Mouse (Mus musculus): ENCODE measurements around the gene Pid1. TPM values are rescaled to one million over a fixed set of nuclear protein-coding genes. Genes with fewer than 3 reads are reported as not detected.

The Pid1 gene
- polyA plus RNA-seq, 1 experiment, result 2.8 TPM

- no peaks in the 10 kb centered on the region for H3K4me1 ChIP-seq (ENCODE audit: control insufficient read depth, insufficient read depth, insufficient read length, low read length)
- H3K27me3 ChIP-seq (ENCODE audit: control insufficient read depth, insufficient read depth, low read length), result no peaks in the 10 kb centered on the region
- no peak overlapping the region for H3K4me3 ChIP-seq (ENCODE audit: low read depth, low read length)
- no peaks in the 10 kb centered on the region for H3K36me3 ChIP-seq (ENCODE audit: control insufficient read depth, insufficient read depth, low read length)
- no peak for TF ChIP-seq POLR2A (IDR thresholded peaks at IDR 0.05; ENCODE audit: low read depth, low read length)
- TF ChIP-seq CTCF (IDR thresholded peaks at IDR 0.05; ENCODE audit: extremely low read depth, insufficient read length, insufficient replicate concordance, low read depth, low read length), result no peak
- no peak overlapping the region for H3K27ac ChIP-seq (ENCODE audit: insufficient read depth, low read depth, low read length)
Observed at GRCm38 (mm10) chr1:84192167-84192566, 171.8 kb downstream of the Pid1 start.

- WGBS, result 76% methylated on average over 5 of the region's 5 CpGs
- TF ChIP-seq CTCF (IDR thresholded peaks at IDR 0.05; ENCODE audit: extremely low read depth, insufficient read length, insufficient replicate concordance, low read depth, low read length), result no peak
- TF ChIP-seq POLR2A (IDR thresholded peaks at IDR 0.05; ENCODE audit: low read depth, low read length), result no peak
Observed at GRCm38 (mm10) chr1:84189446-84189845, 174.5 kb downstream of the Pid1 start.

GRCm38 (mm10) chr1:84186756-84187437 lies 177.1 kb downstream of the Pid1 start:
- Histone ChIP-seq H3K4me1 (ENCODE audit: control insufficient read depth, insufficient read depth, insufficient read length, low read length) (no peaks in the 10 kb centered on the region), H3K4me3 (ENCODE audit: low read depth, low read length) (no peak overlapping the region), H3K36me3 (ENCODE audit: control insufficient read depth, insufficient read depth, low read length) (no peaks in the 10 kb centered on the region), H3K27ac (ENCODE audit: insufficient read depth, low read depth, low read length) (no peak overlapping the region), H3K27me3 (ENCODE audit: control insufficient read depth, insufficient read depth, low read length) (no peaks in the 10 kb centered on the region)
- WGBS, result 81% methylated on average over 4 of the region's 4 CpGs
- TF ChIP-seq POLR2A (IDR thresholded peaks at IDR 0.05; ENCODE audit: low read depth, low read length) (no peak), CTCF (IDR thresholded peaks at IDR 0.05; ENCODE audit: extremely low read depth, insufficient read length, insufficient replicate concordance, low read depth, low read length) (no peak)

More at GRCm38 (mm10) chr1:84189446-84189845, 174.5 kb downstream of the Pid1 start:
- no peaks in the 10 kb centered on the region for H3K36me3 ChIP-seq (ENCODE audit: control insufficient read depth, insufficient read depth, low read length)
- no peaks in the 10 kb centered on the region for H3K27me3 ChIP-seq (ENCODE audit: control insufficient read depth, insufficient read depth, low read length)
- no peak overlapping the region for H3K27ac ChIP-seq (ENCODE audit: insufficient read depth, low read depth, low read length)
- H3K4me1 ChIP-seq (ENCODE audit: control insufficient read depth, insufficient read depth, insufficient read length, low read length), result no peaks in the 10 kb centered on the region
- H3K4me3 ChIP-seq (ENCODE audit: low read depth, low read length), result no peak overlapping the region

- WGBS, result 56% methylated on average over 1 of the region's 1 CpGs
- TF ChIP-seq CTCF (IDR thresholded peaks at IDR 0.05; ENCODE audit: extremely low read depth, insufficient read length, insufficient replicate concordance, low read depth, low read length) (no peak), POLR2A (IDR thresholded peaks at IDR 0.05; ENCODE audit: low read depth, low read length) (no peak)
- H3K27me3 ChIP-seq (ENCODE audit: control insufficient read depth, insufficient read depth, low read length), result no peaks in the 10 kb centered on the region
- H3K4me1 ChIP-seq (ENCODE audit: control insufficient read depth, insufficient read depth, insufficient read length, low read length), result no peaks in the 10 kb centered on the region
- H3K4me3 ChIP-seq (ENCODE audit: low read depth, low read length), result no peak overlapping the region
- no peak overlapping the region for H3K27ac ChIP-seq (ENCODE audit: insufficient read depth, low read depth, low read length)
- H3K36me3 ChIP-seq (ENCODE audit: control insufficient read depth, insufficient read depth, low read length), result no peaks in the 10 kb centered on the region
Observed at GRCm38 (mm10) chr1:84177696-84178095, 186.3 kb downstream of the Pid1 start.

GRCm38 (mm10) chr1:84177033-84177432 lies 186.9 kb downstream of the Pid1 start:
- no peaks in the 10 kb centered on the region for H3K4me1 ChIP-seq (ENCODE audit: control insufficient read depth, insufficient read depth, insufficient read length, low read length)
- no peaks in the 10 kb centered on the region for H3K36me3 ChIP-seq (ENCODE audit: control insufficient read depth, insufficient read depth, low read length)
- H3K4me3 ChIP-seq (ENCODE audit: low read depth, low read length), result no peak overlapping the region
- H3K27ac ChIP-seq (ENCODE audit: insufficient read depth, low read depth, low read length), result no peak overlapping the region
- WGBS, result 48% methylated on average over 2 of the region's 2 CpGs
- no peak for TF ChIP-seq POLR2A (IDR thresholded peaks at IDR 0.05; ENCODE audit: low read depth, low read length)
- TF ChIP-seq CTCF (IDR thresholded peaks at IDR 0.05; ENCODE audit: extremely low read depth, insufficient read length, insufficient replicate concordance, low read depth, low read length), result no peak
- H3K27me3 ChIP-seq (ENCODE audit: control insufficient read depth, insufficient read depth, low read length), result no peaks in the 10 kb centered on the region

- TF ChIP-seq POLR2A (IDR thresholded peaks at IDR 0.05; ENCODE audit: low read depth, low read length), result no peak
- TF ChIP-seq CTCF (IDR thresholded peaks at IDR 0.05; ENCODE audit: extremely low read depth, insufficient read length, insufficient replicate concordance, low read depth, low read length), result no peak
- Histone ChIP-seq H3K36me3 (ENCODE audit: control insufficient read depth, insufficient read depth, low read length) (no peaks in the 10 kb centered on the region), H3K4me1 (ENCODE audit: control insufficient read depth, insufficient read depth, insufficient read length, low read length) (no peaks in the 10 kb centered on the region), H3K27ac (ENCODE audit: insufficient read depth, low read depth, low read length) (no peak overlapping the region), H3K27me3 (ENCODE audit: control insufficient read depth, insufficient read depth, low read length) (no peaks in the 10 kb centered on the region), H3K4me3 (ENCODE audit: low read depth, low read length) (no peak overlapping the region)
- 77% methylated on average over 6 of the region's 6 CpGs for WGBS
Observed at GRCm38 (mm10) chr1:84172941-84173340, 191.0 kb downstream of the Pid1 start.

GRCm38 (mm10) chr1:84157790-84158189 lies 206.2 kb downstream of the Pid1 start:
- no peak for TF ChIP-seq CTCF (IDR thresholded peaks at IDR 0.05; ENCODE audit: extremely low read depth, insufficient read length, insufficient replicate concordance, low read depth, low read length)
- Histone ChIP-seq H3K36me3 (ENCODE audit: control insufficient read depth, insufficient read depth, low read length) (no peaks in the 10 kb centered on the region), H3K4me1 (ENCODE audit: control insufficient read depth, insufficient read depth, insufficient read length, low read length) (no peaks in the 10 kb centered on the region), H3K27ac (ENCODE audit: insufficient read depth, low read depth, low read length) (no peak overlapping the region), H3K4me3 (ENCODE audit: low read depth, low read length) (no peak overlapping the region), H3K27me3 (ENCODE audit: control insufficient read depth, insufficient read depth, low read length) (no peaks in the 10 kb centered on the region)
- 81% methylated on average over 3 of the region's 3 CpGs for WGBS

All from small intestine, adult 2 months (tissue).